Mouse (Mus musculus) lung, embryonic 15.5 days (tissue): ENCODE data around the gene Rdh9. TPM values are rescaled to one million over a fixed set of nuclear protein-coding genes. Genes with fewer than 3 reads are reported as not detected.
"Not testable (repeated sequence)": the region's sequence is repeated elsewhere in the genome, so short reads cannot be mapped to it uniquely, and the experiment has no call there.

Experiments used
- ATAC-seq: fragments of 200-750 bp; cut with Nextera tagmentation; 2 replicates; pipeline ENCODE4 v1.8.0; 2017; ENCODE audit warnings: moderate number of reproducible peaks, borderline replicate concordance; ENCODE audit not compliant: low FRiP score, low TSS enrichment; ENCODE audit errors: extremely low read depth
- H3K27ac ChIP-seq: fragments of 300-500 bp; sonication (generic); 2 replicates; pipeline ENCODE4 v1.5.1; 2015; ENCODE audit warnings: moderate library complexity, mild to moderate bottlenecking, inconsistent platforms
- H3K27me3 ChIP-seq: fragments of 300-500 bp; sonication (generic); 2 replicates; pipeline ENCODE4 v1.6.1; 2015; ENCODE audit warnings: inconsistent platforms
- H3K36me3 ChIP-seq: fragments of 300-500 bp; sonication (generic); 2 replicates; pipeline ENCODE4 v1.6.1; 2015; ENCODE audit warnings: inconsistent platforms
- H3K4me1 ChIP-seq: fragments of 300-500 bp; sonication (generic); 2 replicates; pipeline ENCODE4 v1.6.1; 2015; ENCODE audit warnings: inconsistent platforms
- H3K4me2 ChIP-seq: fragments of 300-500 bp; sonication (generic); 2 replicates; pipeline ENCODE4 v1.6.1; 2015; ENCODE audit warnings: inconsistent platforms, mild to moderate bottlenecking, moderate library complexity
- H3K4me3 ChIP-seq: fragments of 300-500 bp; sonication (generic); 2 replicates; pipeline ENCODE4 v1.5.1; 2015; ENCODE audit warnings: mild to moderate bottlenecking, inconsistent platforms
- H3K9ac ChIP-seq: fragments of 300-500 bp; sonication (generic); 2 replicates; pipeline ENCODE4 v1.6.1; 2015; ENCODE audit warnings: inconsistent platforms
- H3K9me3 ChIP-seq: fragments of 300-500 bp; sonication (generic); 2 replicates; pipeline ENCODE4 v1.6.1; 2016; ENCODE audit warnings: inconsistent platforms
- WGBS: fragments of 180-500 bp; shearing (Covaris S2); methylation state at CpG from one replicate; pipeline ENCODE4 v1.1.7; 2015; 5-methylcytosine and 5-hydroxymethylcytosine counted together
- polyA plus RNA-seq: library from polyadenylated mRNA; unstranded; fragments of >200 nt; fragmentation: Nextera tagmentation; extraction: Ambion mirVana; gene quantifications from 2 replicates; pipeline ENCODE4 v1.2.1, GENCODE M21; 2015

Gene Rdh9
- polyA plus RNA-seq, 1 experiment from 2014 or later, result not detected

DNA sequence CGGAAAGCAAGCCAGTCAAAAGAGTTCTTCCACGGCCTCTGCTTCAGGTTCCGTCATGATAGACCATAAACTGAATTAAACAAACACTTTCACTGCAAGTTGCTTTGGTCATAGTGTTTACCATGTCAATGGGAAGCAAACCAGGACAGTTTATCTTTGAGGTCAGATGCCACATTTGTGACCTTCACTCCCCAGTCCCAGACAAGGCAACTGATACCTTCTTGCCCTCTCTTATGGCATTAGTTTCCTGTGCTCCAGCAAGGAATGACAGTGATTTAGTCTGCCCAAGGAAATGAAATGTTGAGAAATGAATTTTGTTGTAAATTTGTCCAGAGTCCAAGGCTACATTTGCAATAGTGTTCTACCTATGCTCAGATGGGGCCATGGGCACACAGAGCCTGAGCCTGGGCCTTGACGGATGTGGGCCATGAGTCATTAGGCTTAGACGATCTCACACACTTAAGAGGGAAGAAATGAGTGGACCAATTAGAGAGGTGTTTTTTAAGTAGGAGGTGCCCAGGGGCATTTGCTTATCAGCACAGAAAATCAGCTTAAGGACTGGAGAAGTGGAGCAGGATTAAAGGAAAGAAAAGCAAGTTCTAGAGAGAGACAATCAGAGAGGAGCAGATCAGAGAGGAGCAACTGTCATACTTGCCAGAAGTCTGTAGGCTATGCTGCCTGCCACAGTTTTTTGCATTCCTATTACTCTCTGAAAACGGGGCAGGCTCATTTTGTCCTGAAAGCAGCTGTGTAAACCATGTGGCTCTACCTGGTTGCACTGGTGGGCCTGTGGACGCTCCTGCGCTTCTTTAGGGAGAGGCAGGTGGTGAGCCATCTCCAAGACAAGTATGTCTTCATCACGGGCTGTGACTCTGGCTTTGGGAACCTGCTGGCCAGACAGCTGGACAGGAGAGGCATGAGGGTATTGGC is 16.7 kb upstream of the Rdh9 start, which contains the start of the genes Rdh1 and Rdh16f1:
Gene Rdh1 (plus strand): TSS at position 541 of the 930 bp plus-strand sequence.
Gene Rdh16f1 (plus strand): TSS at position 607 of the 930 bp plus-strand sequence.
- ATAC-seq, result no peak
- 0 out of 2 replicates have a peak within 1 kb of the TSS, but pooled peaks have one; percentile 8 for H3K27ac ChIP-seq
- no peaks in the 10 kb centered on the region for H3K27me3 ChIP-seq
- H3K4me2 ChIP-seq, result no peak within 1 kb of the TSS
- no peaks in the 10 kb centered on the region for H3K9me3 ChIP-seq
- H3K4me3 ChIP-seq, result no peak within 1 kb of the TSS
- H3K9ac ChIP-seq, result no peak within 1 kb of the TSS
- H3K36me3 ChIP-seq, result no peaks in the 10 kb centered on the region
- 51% methylated on average over 9 of the region's 9 CpGs for WGBS
- peaks cover 8% of the 10 kb centered on the region for H3K4me1 ChIP-seq

DNA sequence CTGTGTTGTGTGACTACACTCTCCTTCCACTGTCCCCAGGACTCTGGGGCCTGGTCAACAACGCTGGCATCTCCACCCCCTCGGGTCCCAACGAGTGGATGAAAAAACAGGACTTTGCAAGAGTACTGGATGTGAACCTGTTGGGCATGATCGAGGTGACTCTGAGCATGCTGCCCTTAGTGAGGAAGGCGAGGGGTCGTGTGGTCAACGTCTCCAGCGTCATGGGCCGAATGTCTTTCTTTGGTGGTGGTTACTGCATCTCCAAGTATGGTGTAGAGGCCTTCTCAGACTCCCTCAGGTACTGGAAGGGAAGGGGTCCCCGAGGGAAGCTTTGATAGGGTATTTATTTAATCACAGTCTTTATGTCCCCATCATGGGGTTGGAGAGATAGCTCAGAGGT is 13.3 kb upstream of the Rdh9 start:
- not testable (repeated sequence) for H3K9ac ChIP-seq, H3K27ac ChIP-seq, H3K4me1 ChIP-seq, ATAC-seq, H3K4me3 ChIP-seq, H3K4me2 ChIP-seq, H3K36me3 ChIP-seq, H3K27me3 ChIP-seq, H3K9me3 ChIP-seq
- WGBS, result 84% methylated on average over 10 of the region's 10 CpGs

DNA sequence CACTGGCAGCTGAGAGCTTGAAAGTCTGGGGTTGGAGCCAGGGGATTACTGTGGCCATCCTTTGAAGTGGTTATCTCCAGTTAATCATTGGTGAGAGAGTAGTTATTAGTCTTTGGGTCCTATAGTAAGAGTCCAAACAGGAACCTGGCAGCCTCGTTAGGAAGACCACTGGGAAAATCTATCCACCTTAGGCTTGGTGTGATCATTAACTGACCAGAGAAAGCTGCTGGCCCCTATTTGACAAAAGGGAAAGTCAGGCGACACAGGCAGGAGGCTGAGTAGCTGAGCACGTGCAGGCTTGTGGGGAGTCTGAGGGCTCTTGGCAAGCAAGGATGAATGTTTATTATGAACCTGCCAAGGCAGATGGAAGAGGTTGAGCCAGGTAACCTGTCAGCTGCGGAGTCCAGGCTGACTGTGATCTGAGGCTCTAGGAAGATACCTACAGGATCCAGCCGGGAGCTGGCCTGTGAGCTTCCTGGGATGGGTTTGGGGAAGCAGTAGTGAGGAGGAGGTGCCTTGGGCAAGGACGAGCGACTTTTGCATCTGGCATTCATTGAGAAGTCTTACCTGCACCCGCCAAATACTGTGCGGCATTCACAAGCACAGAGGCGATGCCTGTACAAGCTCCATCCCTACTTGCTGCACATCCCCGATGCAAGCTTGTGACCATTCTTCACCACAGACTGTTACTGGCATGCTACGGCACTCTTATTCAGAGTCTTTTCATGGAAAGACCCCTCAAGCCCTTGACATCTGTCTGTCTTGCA is 12.1 kb upstream of the Rdh9 start:
- Histone ChIP-seq H3K9ac (no peak overlapping the region), H3K9me3 (no peaks in the 10 kb centered on the region), H3K27me3 (no peaks in the 10 kb centered on the region), H3K4me3 (no peak overlapping the region), H3K36me3 (no peaks in the 10 kb centered on the region), H3K27ac (no peak overlapping the region), H3K4me1 (no peaks in the 10 kb centered on the region), H3K4me2 (no peak overlapping the region)
- WGBS, result 46% methylated on average over 12 of the region's 12 CpGs
- ATAC-seq, result no peak

DNA sequence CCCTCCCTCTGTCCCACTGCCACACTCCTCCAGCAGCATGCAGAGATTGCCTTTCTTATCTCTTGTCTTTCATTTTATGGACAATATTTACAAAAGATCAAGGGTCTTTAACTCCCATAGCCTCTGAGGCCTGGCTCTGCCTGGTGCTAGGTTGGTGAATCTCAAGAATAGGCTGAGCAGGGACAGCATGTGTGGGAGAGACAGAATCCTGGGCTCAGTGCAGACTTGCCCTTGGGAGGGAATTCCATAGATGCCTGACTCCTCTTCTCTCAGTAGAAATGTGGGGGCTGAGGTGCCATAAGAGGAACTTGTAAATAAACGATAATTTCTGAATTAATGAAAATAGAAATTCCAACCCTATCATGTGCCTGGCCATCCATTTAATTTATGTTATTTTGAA is 9.6 kb upstream of the Rdh9 start:
- Histone ChIP-seq H3K36me3 (no peaks in the 10 kb centered on the region), H3K27me3 (no peaks in the 10 kb centered on the region), H3K9ac (no peak overlapping the region), H3K27ac (no peak overlapping the region), H3K4me3 (no peak overlapping the region), H3K4me1 (no peaks in the 10 kb centered on the region), H3K4me2 (no peak overlapping the region), H3K9me3 (no peaks in the 10 kb centered on the region)
- no peak for ATAC-seq
- 78% methylated on average over 1 of the region's 1 CpGs for WGBS

DNA sequence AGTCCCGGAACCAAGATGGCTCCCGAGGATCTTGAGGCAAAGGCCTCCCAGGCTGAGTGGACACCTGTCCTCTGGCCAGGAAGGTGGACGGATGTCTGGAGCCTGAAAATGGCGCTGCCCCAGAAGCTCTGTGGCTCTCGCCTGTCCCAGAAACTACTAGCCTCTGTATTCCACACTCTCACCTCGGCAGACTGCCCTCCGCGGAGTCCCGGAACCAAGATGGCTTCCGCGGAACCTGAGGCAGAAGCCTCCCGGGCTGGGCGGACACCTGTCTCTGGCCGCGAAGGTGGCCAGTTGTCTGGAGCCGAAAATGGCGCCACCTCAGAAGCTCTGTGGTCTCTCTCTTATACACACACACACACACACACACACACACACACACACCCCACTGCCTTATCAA is 6.1 kb downstream of the Rdh9 start:
- H3K27me3 ChIP-seq, H3K4me2 ChIP-seq, H3K9ac ChIP-seq, H3K9me3 ChIP-seq, H3K27ac ChIP-seq, H3K4me3 ChIP-seq, H3K4me1 ChIP-seq, ATAC-seq, H3K36me3 ChIP-seq: not testable (repeated sequence)
- 94% methylated on average over 17 of the region's 17 CpGs for WGBS

DNA sequence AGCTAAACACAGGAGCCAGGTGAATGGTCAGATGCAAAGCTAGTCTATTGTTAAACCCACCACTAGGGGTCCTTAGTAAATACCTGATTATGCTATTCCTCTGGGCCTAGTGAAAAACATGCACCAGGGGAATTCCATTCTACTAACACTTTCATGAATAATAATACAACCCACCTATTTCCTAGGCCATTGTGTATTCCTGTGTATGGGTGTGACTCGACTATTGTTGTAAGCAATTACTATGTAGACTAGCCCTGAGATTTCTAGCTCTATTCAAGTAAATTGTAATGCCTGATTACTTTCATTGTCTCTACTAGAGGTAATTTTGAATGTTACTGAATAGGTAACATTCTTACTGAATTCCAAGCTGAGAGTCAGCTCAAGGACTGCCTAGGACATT is 9.2 kb downstream of the Rdh9 start:
- H3K9me3 ChIP-seq, H3K36me3 ChIP-seq, H3K4me3 ChIP-seq, ATAC-seq, H3K27me3 ChIP-seq, H3K9ac ChIP-seq, H3K4me1 ChIP-seq, H3K4me2 ChIP-seq, H3K27ac ChIP-seq: not testable (repeated sequence)
- WGBS, result 74% methylated on average over 1 of the region's 1 CpGs

DNA sequence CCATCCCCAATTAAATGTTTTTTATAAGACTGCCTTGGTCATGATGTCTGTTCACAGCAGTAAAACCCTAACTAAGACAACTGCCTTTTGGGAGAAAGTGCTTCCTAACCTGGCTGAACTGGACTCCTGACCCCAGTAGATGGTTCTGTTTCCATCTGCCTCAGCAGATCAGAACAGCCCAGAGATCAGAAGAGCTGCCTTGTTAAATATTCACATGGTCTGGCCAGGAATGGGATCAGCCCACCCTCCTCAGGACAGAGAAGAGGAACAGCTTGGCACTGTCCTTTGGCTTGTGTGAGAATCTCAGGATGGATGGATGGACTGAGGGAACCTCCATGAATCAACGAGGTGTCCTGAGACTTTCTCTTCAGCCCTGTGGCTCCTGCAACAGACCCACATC is 23.1 kb downstream of the Rdh9 start:
- Histone ChIP-seq H3K36me3 (no peaks in the 10 kb centered on the region), H3K27me3 (no peaks in the 10 kb centered on the region), H3K4me1 (no peaks in the 10 kb centered on the region), H3K9ac (no peak overlapping the region), H3K4me3 (no peak overlapping the region), H3K4me2 (no peak overlapping the region), H3K9me3 (no peaks in the 10 kb centered on the region), H3K27ac (no peak overlapping the region)
- no peak for ATAC-seq
- whole genome bisulfite sequencing, result 79% methylated on average over 1 of the region's 1 CpGs

DNA sequence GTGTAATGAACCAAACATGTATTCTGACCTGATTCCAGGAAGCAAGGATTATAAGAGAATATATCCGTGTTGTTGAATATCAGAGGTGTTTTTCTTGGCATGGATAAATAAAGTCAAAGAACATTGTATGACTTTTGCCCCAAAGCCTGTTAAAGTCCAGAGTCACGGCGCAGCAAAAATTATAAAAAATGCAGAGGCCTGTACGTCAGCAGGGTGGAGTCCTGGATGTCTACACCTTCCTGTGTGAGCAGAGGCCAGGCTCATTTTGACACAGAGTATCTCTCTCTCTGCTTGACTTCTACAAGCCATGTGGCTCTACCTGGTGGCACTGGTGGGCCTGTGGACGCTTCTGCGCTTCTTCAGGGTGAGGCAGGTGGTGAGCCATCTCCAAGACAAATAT is 24.7 kb downstream of the Rdh9 start, which contains the start of gene Rdh16:
Gene Rdh16 (plus strand): TSS at position 262 of the 400 bp plus-strand sequence.
- no peaks in the 10 kb centered on the region for H3K9me3 ChIP-seq
- WGBS, result 81% methylated on average over 6 of the region's 6 CpGs
- H3K4me3 ChIP-seq, result no peak within 1 kb of the TSS
- ATAC-seq, result no peak
- no peaks in the 10 kb centered on the region for H3K36me3 ChIP-seq
- no peaks in the 10 kb centered on the region for H3K27me3 ChIP-seq
- no peak within 1 kb of the TSS for H3K4me2 ChIP-seq
- no peak within 1 kb of the TSS for H3K27ac ChIP-seq
- no peak within 1 kb of the TSS for H3K9ac ChIP-seq
- no peaks in the 10 kb centered on the region for H3K4me1 ChIP-seq

DNA sequence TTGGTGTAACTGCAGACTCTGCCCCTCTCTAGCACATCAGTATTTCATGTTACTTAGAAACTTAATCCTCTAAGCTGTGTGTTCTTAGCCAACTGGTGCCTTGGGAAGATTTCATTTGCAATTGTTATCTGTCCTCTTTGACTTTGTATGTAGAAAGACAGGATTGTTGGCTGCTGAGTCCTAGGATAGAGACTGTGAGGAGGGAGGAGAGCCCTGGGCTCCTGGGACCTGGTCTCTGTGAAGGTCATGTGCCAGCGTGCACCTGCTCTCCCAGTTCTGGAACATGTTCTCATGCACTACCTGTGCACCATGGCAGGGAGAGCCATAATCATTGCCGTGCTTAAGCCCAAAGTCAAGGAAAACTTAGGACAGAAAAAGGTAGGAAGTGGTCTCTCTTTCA is 25.4 kb downstream of the Rdh9 start:
- Histone ChIP-seq H3K27me3 (no peaks in the 10 kb centered on the region), H3K27ac (no peak overlapping the region), H3K36me3 (no peaks in the 10 kb centered on the region), H3K4me3 (no peak overlapping the region), H3K9me3 (no peaks in the 10 kb centered on the region), H3K4me1 (no peaks in the 10 kb centered on the region), H3K4me2 (no peak overlapping the region), H3K9ac (no peak overlapping the region)
- WGBS, result 88% methylated on average over 2 of the region's 2 CpGs
- ATAC-seq, result no peak

DNA sequence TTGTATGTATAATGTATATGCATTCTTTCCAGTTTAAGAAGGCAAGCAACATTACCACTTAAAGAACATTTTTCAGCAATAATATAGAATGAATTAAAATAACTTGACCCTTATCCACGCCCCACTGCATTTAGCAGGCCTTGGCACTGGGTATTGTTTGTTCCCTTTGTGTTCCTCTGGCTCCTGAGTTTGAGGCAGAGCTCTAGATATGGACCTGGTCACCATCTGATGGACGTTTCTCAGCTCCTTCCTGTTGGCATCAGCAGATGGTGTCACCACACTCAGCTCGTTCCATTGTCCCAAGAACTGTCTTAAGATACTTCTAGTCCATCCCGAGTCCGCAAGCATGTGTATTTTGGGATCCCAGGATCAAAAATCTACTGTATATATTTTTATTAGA is 26.1 kb downstream of the Rdh9 start:
- H3K4me2 ChIP-seq, result no peak overlapping the region
- no peak for ATAC-seq
- no peak overlapping the region for H3K9ac ChIP-seq
- WGBS, result 69% methylated on average over 5 of the region's 5 CpGs
- H3K27ac ChIP-seq, result no peak overlapping the region
- H3K4me1 ChIP-seq, result no peaks in the 10 kb centered on the region
- H3K4me3 ChIP-seq, result no peak overlapping the region
- no peaks in the 10 kb centered on the region for H3K27me3 ChIP-seq
- H3K9me3 ChIP-seq, result no peaks in the 10 kb centered on the region
- H3K36me3 ChIP-seq, result no peaks in the 10 kb centered on the region

DNA sequence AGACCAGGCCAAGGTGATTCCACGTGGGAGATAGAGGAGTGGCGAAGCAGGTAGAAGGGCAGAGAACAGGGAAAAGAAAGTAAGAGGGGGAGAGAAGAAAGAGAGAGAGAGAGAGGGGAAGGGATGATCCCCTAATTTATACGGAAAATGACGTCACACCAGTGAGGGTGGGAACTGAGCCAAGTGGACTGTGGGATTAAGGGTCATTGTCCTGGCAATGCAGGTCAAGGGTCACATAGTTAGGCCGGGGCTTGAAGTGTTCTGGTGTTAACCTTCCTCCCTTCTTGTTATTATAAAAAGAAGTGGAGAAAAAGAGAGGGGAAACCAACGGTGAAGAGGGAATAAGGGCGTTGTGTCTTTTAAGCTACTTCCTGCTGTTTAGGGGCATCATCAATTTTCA is 28.2 kb downstream of the Rdh9 start:
- WGBS, result 62% methylated on average over 7 of the region's 7 CpGs
- Histone ChIP-seq H3K4me3 (no peak overlapping the region), H3K27ac (no peak overlapping the region), H3K36me3 (no peaks in the 10 kb centered on the region), H3K4me2 (no peak overlapping the region), H3K9ac (no peak overlapping the region), H3K27me3 (no peaks in the 10 kb centered on the region), H3K4me1 (no peaks in the 10 kb centered on the region), H3K9me3 (no peaks in the 10 kb centered on the region)
- ATAC-seq, result no peak

DNA sequence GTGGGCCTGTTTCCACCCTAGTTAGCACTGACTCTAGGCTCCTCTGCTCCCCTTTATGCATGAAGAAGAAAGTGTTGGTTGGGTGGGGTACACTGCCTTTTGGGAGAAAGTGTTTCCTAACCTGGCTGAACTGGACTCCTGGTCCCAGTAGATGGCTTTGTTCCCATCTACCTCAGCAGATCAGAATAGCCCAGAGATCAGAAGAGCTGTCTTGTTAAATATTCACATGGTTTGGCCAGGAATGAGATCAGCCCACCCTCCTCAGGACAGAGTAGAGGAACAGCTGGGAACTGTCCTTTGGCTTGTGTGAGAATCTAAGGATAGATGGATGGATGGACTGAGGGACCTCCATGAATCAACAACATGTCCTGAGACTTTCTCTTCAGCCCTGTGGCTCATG is 39.7 kb downstream of the Rdh9 start:
- Histone ChIP-seq H3K4me2 (no peak overlapping the region), H3K4me1 (no peaks in the 10 kb centered on the region), H3K36me3 (no peaks in the 10 kb centered on the region), H3K9me3 (peaks cover 2% of the 10 kb centered on the region; the same call in 1 of the 2 replicates), H3K9ac (no peak overlapping the region), H3K27me3 (no peaks in the 10 kb centered on the region), H3K27ac (no peak overlapping the region), H3K4me3 (no peak overlapping the region)
- no peak for ATAC-seq
